Mouse (Mus musculus) kidney, adult 2 months (tissue): ENCODE results near the gene Ube4b. TPM values are rescaled to one million over a fixed set of nuclear protein-coding genes. Genes with fewer than 3 reads are reported as not detected.

Source experiments
- DNase-seq: peaks from one replicate; pipeline ENCODE4 v3.0.0; 2021
- H3K27ac ChIP-seq: fragments of 200-500 bp; 2 replicates; pipeline ENCODE4 v1.5.1; 2012; ENCODE audit warnings: low read depth, low read length, control low read depth, inconsistent platforms; ENCODE audit not compliant: insufficient read depth
- H3K27me3 ChIP-seq: fragments of 200-500 bp; replicated peaks from 2 replicates; pipeline ENCODE4 v1.6.1; 2012; ENCODE audit warnings: mild to moderate bottlenecking, moderate library complexity, low read length, inconsistent platforms; ENCODE audit not compliant: control insufficient read depth, insufficient read depth
- H3K36me3 ChIP-seq: fragments of 200-500 bp; 2 replicates; pipeline ENCODE4 v1.6.1; 2012; ENCODE audit warnings: mild to moderate bottlenecking, moderate library complexity, low read length, inconsistent platforms; ENCODE audit not compliant: control insufficient read depth, insufficient read depth
- H3K4me1 ChIP-seq: fragments of 200-500 bp; 2 replicates; pipeline ENCODE4 v1.6.1; 2011; ENCODE audit warnings: low read length; ENCODE audit not compliant: control insufficient read depth, insufficient read depth
- H3K4me3 ChIP-seq: fragments of 200-500 bp; 2 replicates; pipeline ENCODE4 v1.5.1; 2011; ENCODE audit warnings: mild to moderate bottlenecking, low read depth, low read length, control low read depth; ENCODE audit not compliant: insufficient read depth
- CTCF ChIP-seq: fragments of 200-500 bp; conservative IDR thresholded peaks from 2 replicates; pipeline ENCODE4 v1.5.1; 2011; ENCODE audit warnings: low read depth, mild to moderate bottlenecking, control low read depth, low read length, moderate library complexity, mixed read lengths; ENCODE audit not compliant: insufficient read depth, insufficient read length
- POLR2A ChIP-seq: fragments of 200-500 bp; IDR thresholded peaks from one replicate; pipeline ENCODE4 v1.6.1; 2011; ENCODE audit warnings: low read depth, low read length, control low read depth
- WGBS: fragments of 180-500 bp; shearing (Covaris S2); methylation state at CpG from one replicate; pipeline ENCODE4 v1.1.7; 2018; 5-methylcytosine and 5-hydroxymethylcytosine counted together
- polyA plus RNA-seq: library from polyadenylated mRNA; depleted of rRNA; stranded (reverse); fragments of >200 nt; gene quantifications from 2 replicates; pipeline ENCODE4 v1.2.3, GENCODE M21; 2012; rRNA removed

Ube4b gene
- polyA plus RNA-seq, 1 experiment, result 56.5 TPM

GRCm38 (mm10) chr4:149291061-149291460, 135.5 kb downstream of the Ube4b start:
- Histone ChIP-seq H3K4me3 (no peak overlapping the region), H3K27ac (no peak overlapping the region), H3K36me3 (peaks cover 4% of the 10 kb centered on the region; the same call in 1 of the 2 replicates), H3K27me3 (no peaks in the 10 kb centered on the region), H3K4me1 (no peaks in the 10 kb centered on the region)
- TF ChIP-seq CTCF, result no peak
- WGBS, result 70% methylated on average over 9 of the region's 9 CpGs
- no peak for DNase-seq

GRCm38 (mm10) chr4:149290157-149290750, 136.3 kb downstream of the Ube4b start:
- no peaks in the 10 kb centered on the region for H3K27me3 ChIP-seq
- TF ChIP-seq CTCF (no peak), POLR2A (no peak)
- H3K27ac ChIP-seq, result no peak overlapping the region
- 81% methylated on average over 7 of the region's 7 CpGs for WGBS
- H3K4me1 ChIP-seq, result no peaks in the 10 kb centered on the region
- DNase-seq, result no peak
- peaks cover 4% of the 10 kb centered on the region; the same call in 1 of the 2 replicates for H3K36me3 ChIP-seq
- H3K4me3 ChIP-seq, result no peak overlapping the region

GRCm38 (mm10) chr4:149286287-149287137, 140.0 kb downstream of the Ube4b start:
- Histone ChIP-seq H3K4me1 (peaks cover 10% of the 10 kb centered on the region; the same call in 1 of the 2 replicates), H3K36me3 (peaks cover 4% of the 10 kb centered on the region; the same call in 1 of the 2 replicates), H3K4me3 (no peak overlapping the region), H3K27ac (no peak overlapping the region), H3K27me3 (no peaks in the 10 kb centered on the region)
- WGBS, result 76% methylated on average over 8 of the region's 8 CpGs
- no peak for DNase-seq
- TF ChIP-seq CTCF (no peak), POLR2A (no peak)

GRCm38 (mm10) chr4:149285691-149286090, 140.9 kb downstream of the Ube4b start:
- TF ChIP-seq POLR2A, result no peak
- no peak for TF ChIP-seq CTCF
- H3K4me3 ChIP-seq, result no peak overlapping the region
- DNase-seq, result no peak

GRCm38 (mm10) chr4:149283018-149283417, 143.5 kb downstream of the Ube4b start:
- no peak overlapping the region for H3K4me3 ChIP-seq
- no peaks in the 10 kb centered on the region for H3K36me3 ChIP-seq
- H3K27me3 ChIP-seq, result no peaks in the 10 kb centered on the region
- peak overlapping the region; percentile 15; the same call in 1 of the 2 replicates for H3K27ac ChIP-seq
- no peak for DNase-seq
- TF ChIP-seq POLR2A (no peak), CTCF (no peak)
- 47% methylated on average over 3 of the region's 3 CpGs for WGBS
- peaks cover 10% of the 10 kb centered on the region; the same call in 1 of the 2 replicates for H3K4me1 ChIP-seq

More at GRCm38 (mm10) chr4:149285691-149286090, 140.9 kb downstream of the Ube4b start:
- Histone ChIP-seq H3K4me1 (peaks cover 10% of the 10 kb centered on the region; the same call in 1 of the 2 replicates), H3K27ac (no peak overlapping the region), H3K36me3 (peaks cover 2% of the 10 kb centered on the region; the same call in 1 of the 2 replicates), H3K27me3 (no peaks in the 10 kb centered on the region)
- WGBS, result 73% methylated on average over 1 of the region's 1 CpGs

GRCm38 (mm10) chr4:149282025-149282738, 144.4 kb downstream of the Ube4b start:
- Histone ChIP-seq H3K4me3 (no peak overlapping the region), H3K27ac (no peak overlapping the region), H3K4me1 (peaks cover 12% of the 10 kb centered on the region; the same call in 1 of the 2 replicates), H3K27me3 (no peaks in the 10 kb centered on the region), H3K36me3 (no peaks in the 10 kb centered on the region)
- DNase-seq, result no peak
- TF ChIP-seq CTCF, result no peak
- TF ChIP-seq POLR2A, result no peak
- WGBS, result 77% methylated on average over 7 of the region's 7 CpGs

Other genes with a start within 250 kb of the Ube4b start
- gene Kif1b, start 119.1 kb downstream of the Ube4b start, polyA plus RNA-seq, result 31.1 and 35.8 TPM in 2 replicates
- gene Rbp7, start 28.2 kb upstream of the Ube4b start, polyA plus RNA-seq, result 2.0 and 2.9 TPM in 2 replicates
- 0.18 TPM in 1 of 2 replicates, not detected in the other for gene Tmem274, start 50.6 kb upstream of the Ube4b start, polyA plus RNA-seq
- 17.9 and 21.9 TPM in 2 replicates for gene Nmnat1, start 58.5 kb upstream of the Ube4b start, polyA plus RNA-seq
- 7.7 and 8.6 TPM in 2 replicates for gene Lzic, start 58.5 kb upstream of the Ube4b start, polyA plus RNA-seq
- 20.5 and 24.4 TPM in 2 replicates for gene Ctnnbip1, start 91.5 kb upstream of the Ube4b start, polyA plus RNA-seq
- 44.9 and 46.3 TPM in 2 replicates for gene Clstn1, start 159.7 kb upstream of the Ube4b start, polyA plus RNA-seq